ENCODE assay signal across 9 mouse cellular contexts in genomic region chr10:64087936-64088773, GRCm38 (mm10). TPM values are rescaled to one million over a fixed set of nuclear protein-coding genes. Genes with fewer than 3 reads are reported as not detected.
DNase-seq lines count a peak whose midpoint lies in the region; ATAC-seq and TF ChIP-seq lines count a peak whose summit lies in the region.
"Had no signal": no experiment of that assay in that cellular context is flagged by ENCODE, and none has a peak within 500 bp of the region (broad histone marks: within the 10 kb centered on the region; RNA-seq: fewer than 3 reads in every experiment).

No protein-coding gene starts in this region.

- peaks cover 14% of the 10 kb centered on the region for H3K27me3 ChIP-seq in heart, embryonic 12.5 days (replicated peaks)
- no peaks in the 10 kb centered on the region for H3K27me3 ChIP-seq in forebrain, postnatal 0 days (ENCODE audit: insufficient read depth, low read length)
- H3K27me3 ChIP-seq in limb, embryonic 13.5 days, result peaks cover 69% of the 10 kb centered on the region

- DNase-seq in heart, adult 8-10 months (ENCODE audit: low spot score), result no peak
- peak; percentile 75 for DNase-seq in cerebellum, adult 9-11 months
- DNase-seq in forebrain, postnatal 0 days, result peak; percentile 66
- DNase-seq in right cerebral cortex, adult 2 months (ENCODE audit: low spot score in 2 of 2), result peak; percentile 46 to 53
- DNase-seq in ovary, postnatal 36 days (ENCODE audit: low spot score), result no peak
- no peak for DNase-seq in spleen, postnatal 14 days (ENCODE audit: low spot score in 2 of 2)

- H3K27ac ChIP-seq in heart, embryonic 12.5 days (ENCODE audit: poor library complexity, severe bottlenecking), result no peak overlapping the region
- peak overlapping the region; percentile 57 for H3K27ac ChIP-seq in forebrain, postnatal 0 days (ENCODE audit: low read depth, low read length)
- H3K27ac ChIP-seq in limb, embryonic 13.5 days, result no peak overlapping the region
- H3K27ac ChIP-seq: liver, embryonic 15.5 days had no signal

- H3K36me3 ChIP-seq in heart, embryonic 12.5 days, result no peaks in the 10 kb centered on the region
- H3K36me3 ChIP-seq in forebrain, postnatal 0 days (ENCODE audit: insufficient read depth), result no peaks in the 10 kb centered on the region
- H3K36me3 ChIP-seq in limb, embryonic 13.5 days, result no peaks in the 10 kb centered on the region
- H3K36me3 ChIP-seq: liver, embryonic 15.5 days had no signal

- ATAC-seq in heart, embryonic 12.5 days (ENCODE audit: insufficient number of reproducible peaks, low FRiP score), result no peak
- ATAC-seq in forebrain, postnatal 0 days, result peak; percentile 34; the same call in 1 of the 2 replicates
- ATAC-seq in limb, embryonic 13.5 days (ENCODE audit: low FRiP score, low read depth), result no peak

- WGBS in heart, embryonic 12.5 days, result 6% methylated on average over 26 of the region's 26 CpGs
- 5% methylated on average over 26 of the region's 26 CpGs for WGBS in forebrain, postnatal 0 days
- WGBS in limb, embryonic 13.5 days, result 4% methylated on average over 26 of the region's 26 CpGs

- H3K9me3 ChIP-seq in heart, embryonic 12.5 days (replicated peaks), result no peaks in the 10 kb centered on the region
- H3K9me3 ChIP-seq in forebrain, postnatal 0 days (ENCODE audit: low read length), result no peaks in the 10 kb centered on the region
- no peaks in the 10 kb centered on the region for H3K9me3 ChIP-seq in limb, embryonic 13.5 days
- H3K9me3 ChIP-seq: liver, embryonic 15.5 days had no signal

- H3K4me2 ChIP-seq in heart, embryonic 12.5 days, result peak overlapping the region; percentile 87
- peak overlapping the region; percentile 81 for H3K4me2 ChIP-seq in forebrain, postnatal 0 days (ENCODE audit: low read depth)
- peak overlapping the region; percentile 72 for H3K4me2 ChIP-seq in limb, embryonic 13.5 days (replicated peaks)
- H3K4me2 ChIP-seq: liver, embryonic 15.5 days had no signal

- H3K4me1 ChIP-seq in heart, embryonic 12.5 days (replicated peaks), result peaks cover 26% of the 10 kb centered on the region
- no peaks in the 10 kb centered on the region for H3K4me1 ChIP-seq in forebrain, postnatal 0 days (ENCODE audit: insufficient read depth)
- peaks cover 14% of the 10 kb centered on the region for H3K4me1 ChIP-seq in limb, embryonic 13.5 days
- H3K4me1 ChIP-seq: liver, embryonic 15.5 days had no signal

- peak overlapping the region; percentile 45 for H3K4me3 ChIP-seq in heart, embryonic 12.5 days
- peak overlapping the region; percentile 57 for H3K4me3 ChIP-seq in forebrain, postnatal 0 days (ENCODE audit: low read depth, low read length)
- H3K4me3 ChIP-seq in limb, embryonic 13.5 days, result peak overlapping the region; percentile 43
- H3K4me3 ChIP-seq: liver, embryonic 15.5 days had no signal

- no peak for TF ChIP-seq CTCF in forebrain, postnatal 0 days (IDR thresholded peaks at IDR 0.05; ENCODE audit: low read depth)

- H3K9ac ChIP-seq in heart, embryonic 12.5 days, result peak overlapping the region; percentile 60
- peak overlapping the region; percentile 71 for H3K9ac ChIP-seq in forebrain, postnatal 0 days
- peak overlapping the region; percentile 43; the same call in 1 of the 2 replicates for H3K9ac ChIP-seq in limb, embryonic 13.5 days
- H3K9ac ChIP-seq: liver, embryonic 15.5 days had no signal

RNA-seq across cellular contexts. Expression of gene Lrrtm3, which starts 1.9 kb away (rescaled TPM):
- 0.74 and 0.95 TPM in 2 replicates for polyA plus RNA-seq in heart, embryonic 12.5 days (2016; fragmentation: Nextera tagmentation; extraction: Ambion mirVana)
- total RNA-seq in heart, adult 8-10 months (2022), result under 1 TPM in 3 of 4 experiments, not detected in 1; 0.16 to 0.60 (median 0.50) TPM
- 26.0 and 29.9 TPM in 2 replicates for total RNA-seq in forebrain, postnatal 0 days (2014; rRNA removed)
- polyA plus RNA-seq in forebrain, postnatal 0 days (2015; fragmentation: Nextera tagmentation; extraction: Ambion mirVana), result 12.2 and 25.8 TPM in 2 replicates
- 1.5 and 1.8 TPM in 2 replicates for polyA plus RNA-seq in limb, embryonic 13.5 days (2015; fragmentation: Nextera tagmentation; extraction: Ambion mirVana)

Comparison
In these comparisons a context has a peak if more than half of its experiments do, and no peak if none do; other contexts are left out.
1. DNase-seq: peak in cerebellum, adult 9-11 months (single experiment), forebrain, postnatal 0 days (single experiment) and right cerebral cortex, adult 2 months (2 of 2); none in heart, adult 8-10 months (single experiment), ovary, postnatal 36 days (single experiment) and spleen, postnatal 14 days (0 of 2).
2. Peak in every context shown above with its lines, with median percentiles within 50 percentile points of each other: H3K4me2 ChIP-seq, H3K4me3 ChIP-seq and H3K9ac ChIP-seq.